Mouse (Mus musculus): ENCODE measurements at regions not wholly inside any gene's neighbourhood (a gene's known extent, or its start where the extent isn't known, plus 50 kb on each side); places are given as distances from the start of the nearest gene placed in this dataset.

DNA sequence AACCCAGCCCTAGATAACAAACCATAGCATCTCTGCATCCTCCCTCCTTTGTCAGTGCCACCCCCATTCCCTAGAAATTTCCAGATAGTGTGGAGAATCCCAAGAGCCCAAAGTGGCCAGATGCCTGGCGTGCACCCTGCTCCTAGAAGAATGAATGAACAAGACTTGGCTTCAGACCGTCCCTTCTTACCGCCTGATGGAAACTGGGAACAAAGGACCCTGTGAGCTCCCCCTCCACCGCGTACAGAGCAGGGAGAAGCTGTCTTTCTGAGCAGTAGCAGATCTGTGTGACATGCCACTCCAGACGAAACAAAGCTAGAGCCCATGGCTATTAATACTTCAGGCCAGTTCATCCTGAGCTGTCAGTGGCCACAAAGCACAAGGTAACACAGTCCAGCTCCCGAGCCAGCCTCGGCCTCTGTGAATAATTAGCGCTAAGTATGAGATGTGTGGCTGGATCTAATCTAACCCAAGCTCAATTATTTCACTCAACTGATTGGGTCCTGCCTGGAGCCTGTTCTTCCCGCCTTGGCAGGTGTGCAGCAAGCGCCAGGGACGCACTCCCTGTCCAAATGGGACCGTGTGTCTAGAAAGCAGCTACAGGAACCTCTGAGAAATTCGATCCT, 111.6 kb downstream of the Cxcl12 start:
- DNase-seq = no peak

DNA sequence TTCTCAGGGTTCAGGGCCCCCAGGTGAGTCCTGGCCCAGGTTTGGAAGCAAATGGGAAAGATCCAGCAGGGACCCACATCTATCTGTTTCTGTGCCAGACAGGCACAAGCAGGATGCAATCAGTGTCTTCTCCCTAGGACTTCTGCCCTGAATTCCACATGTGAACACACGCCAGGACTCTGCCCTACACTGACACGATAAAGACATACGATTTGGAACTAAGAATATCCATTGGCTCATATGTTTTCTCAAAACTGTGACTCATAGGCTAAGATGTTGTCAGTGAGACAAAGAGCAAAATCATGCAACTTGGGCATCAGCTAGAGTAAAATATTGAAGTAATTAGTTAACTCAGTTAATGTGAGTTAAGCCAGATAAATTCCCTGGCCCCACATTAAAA, 112.6 kb downstream of the Cxcl12 start:
- no peak for DNase-seq

DNA sequence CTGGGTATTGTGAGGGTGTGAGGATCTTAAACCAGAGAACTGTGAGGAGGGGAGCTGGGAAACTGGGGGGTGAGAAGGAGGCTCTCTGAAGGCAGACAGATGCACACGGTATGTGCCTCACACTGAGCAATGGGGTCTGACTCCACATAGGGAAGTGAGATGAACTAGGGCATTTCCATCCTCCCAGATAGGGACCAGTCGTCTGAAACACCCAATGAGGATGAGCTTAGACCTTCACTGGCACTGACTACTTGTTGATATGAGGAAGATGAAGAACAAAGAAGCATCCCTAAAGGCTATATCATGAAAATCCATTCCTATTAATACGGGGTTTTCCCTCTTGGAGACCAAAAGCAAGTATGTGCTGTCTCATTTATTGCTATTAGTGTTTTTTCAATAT, 115.3 kb downstream of the Cxcl12 start:
- DNase-seq = no peak

DNA sequence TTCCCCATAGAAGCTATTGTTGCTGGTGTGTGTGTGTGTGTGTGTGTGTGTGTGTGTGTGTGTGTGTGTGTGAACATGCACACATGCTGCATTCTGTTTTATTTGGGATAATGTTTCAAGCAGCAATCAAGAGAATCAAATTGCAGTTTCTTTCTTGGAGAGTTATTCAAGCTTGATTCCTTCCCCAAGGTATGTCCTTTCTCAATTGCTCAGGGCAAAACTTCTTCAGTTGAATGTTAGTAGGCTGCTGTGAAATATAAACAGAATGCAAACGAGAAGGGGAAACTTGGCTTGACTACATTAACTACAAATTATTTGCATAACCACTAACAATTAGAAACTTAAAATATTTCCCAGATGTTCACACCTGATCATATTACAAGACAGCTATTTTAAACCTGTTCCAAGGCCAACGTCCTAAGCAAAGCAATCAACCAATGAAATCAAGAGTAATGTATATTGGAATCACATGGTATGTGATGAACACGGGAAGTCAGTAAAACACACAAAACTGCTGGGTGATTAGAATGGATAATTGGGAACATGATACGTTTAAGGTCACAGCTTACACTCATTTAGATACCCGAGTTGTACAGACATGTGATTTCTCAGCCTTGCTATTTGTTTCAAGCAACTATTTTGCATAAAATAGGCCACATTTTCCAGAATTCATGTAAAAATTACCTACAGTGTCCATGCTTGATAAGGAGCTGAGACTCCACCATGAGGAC, 116.2 kb downstream of the Cxcl12 start:
- DNase-seq = no peak

DNA sequence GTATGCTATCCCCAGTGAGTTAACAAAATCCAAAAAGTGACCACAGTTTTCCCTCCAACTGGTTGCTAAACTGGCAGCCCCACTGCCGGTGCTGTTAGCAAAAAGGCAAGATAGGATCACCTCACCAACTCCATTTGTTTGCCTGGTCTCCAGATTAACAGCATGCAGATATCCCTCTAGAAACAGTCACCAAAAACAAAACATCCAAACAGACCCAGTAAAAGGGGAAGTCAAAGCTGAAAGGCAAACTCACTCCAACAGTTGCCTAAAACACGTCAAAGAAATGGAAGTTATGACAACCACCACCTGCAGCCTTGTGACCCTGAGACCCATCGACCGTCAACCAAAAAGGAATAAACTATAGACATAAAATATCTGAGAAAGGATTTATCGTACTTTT, 119.1 kb downstream of the Cxcl12 start:
- DNase-seq = no peak

DNA sequence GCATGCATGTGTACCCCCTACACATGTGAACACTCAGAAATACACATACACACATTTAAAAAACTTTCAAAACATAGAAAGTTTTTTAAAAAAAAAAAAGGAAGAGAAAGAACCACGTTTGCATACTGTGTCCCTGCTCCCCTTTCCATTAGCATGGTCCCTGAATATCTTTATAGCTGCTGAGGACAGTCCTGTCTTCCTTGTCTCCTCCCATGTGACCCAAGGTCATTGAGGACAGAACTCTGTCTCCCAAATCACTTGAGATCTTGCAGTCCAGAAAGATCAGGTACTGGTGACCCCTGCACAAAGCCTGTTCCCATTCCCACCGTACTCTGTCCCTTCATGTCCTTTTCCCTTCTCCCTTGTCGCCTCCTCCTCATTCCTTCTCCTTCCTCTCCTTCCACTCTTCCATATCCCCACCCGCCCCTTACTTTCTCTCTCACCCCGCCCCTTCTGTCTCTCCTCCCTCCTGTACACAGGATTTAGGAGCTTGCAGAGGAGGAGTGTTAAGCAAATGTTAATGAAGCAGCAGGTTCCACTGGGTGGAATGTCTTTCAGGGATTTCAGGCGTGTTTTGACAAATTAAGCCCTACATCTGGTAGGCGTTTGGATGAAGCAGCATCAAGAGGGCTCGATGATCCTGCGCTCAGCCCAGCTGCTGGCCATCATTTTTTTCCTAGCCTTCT, 125.6 kb downstream of the Cxcl12 start:
- DNase-seq = no peak

DNA sequence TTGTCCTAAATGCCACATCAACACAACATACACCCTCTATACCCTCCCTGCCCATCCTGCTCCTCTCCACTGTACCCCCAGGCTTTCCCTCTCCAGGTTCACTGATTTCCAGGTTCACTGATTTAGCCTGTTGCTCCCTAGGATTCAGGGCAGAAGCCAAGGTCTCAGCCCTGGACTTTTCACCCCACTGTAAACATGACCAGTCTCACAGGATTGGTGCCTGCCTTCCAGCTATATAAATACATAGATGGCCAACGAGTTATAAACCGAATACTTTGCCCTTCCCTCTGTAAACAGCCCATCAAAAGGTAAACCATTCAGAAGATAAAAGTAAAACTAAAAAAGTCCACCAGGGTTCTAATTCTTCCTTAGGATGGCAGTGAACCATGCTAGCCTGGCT, 129.6 kb downstream of the Cxcl12 start:
- no peak for DNase-seq

DNA sequence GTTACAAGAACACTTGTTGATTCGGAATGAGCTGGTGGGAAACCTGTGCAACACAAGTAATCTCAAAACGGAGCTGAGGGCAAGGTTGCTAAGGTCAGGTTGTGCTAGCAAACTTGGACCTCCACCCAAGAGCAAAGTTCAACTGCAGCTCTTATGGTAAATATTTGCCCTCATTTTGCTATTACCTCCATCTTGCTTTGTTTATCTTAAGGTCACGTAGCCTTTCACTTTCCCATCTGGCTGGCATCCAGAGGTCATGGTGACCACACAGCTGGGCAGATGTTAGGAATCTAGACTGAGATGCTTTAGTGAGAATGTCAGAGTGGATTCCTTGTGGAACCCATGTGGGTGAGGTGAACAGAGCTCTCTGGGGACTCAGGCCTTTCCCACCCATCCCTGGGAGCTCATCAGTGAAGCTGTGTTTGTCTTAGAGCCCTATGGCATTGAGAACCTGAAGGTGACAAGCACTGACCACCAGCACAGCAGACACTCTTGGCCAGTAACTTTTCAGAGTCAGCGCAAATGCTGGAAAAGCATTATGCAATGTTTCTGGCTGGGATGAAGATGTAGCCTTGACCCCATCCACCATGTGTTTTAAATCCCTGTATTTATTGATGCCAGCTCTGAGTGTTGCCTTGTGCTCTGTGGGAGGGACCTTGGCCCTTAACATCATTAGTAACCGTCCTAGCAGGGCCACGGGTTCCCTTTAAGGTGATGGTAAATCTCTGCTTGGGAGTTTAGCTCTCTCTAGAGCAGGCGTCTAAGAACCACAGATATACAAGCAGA, 131.4 kb downstream of the Cxcl12 start:
- no peak for DNase-seq

DNA sequence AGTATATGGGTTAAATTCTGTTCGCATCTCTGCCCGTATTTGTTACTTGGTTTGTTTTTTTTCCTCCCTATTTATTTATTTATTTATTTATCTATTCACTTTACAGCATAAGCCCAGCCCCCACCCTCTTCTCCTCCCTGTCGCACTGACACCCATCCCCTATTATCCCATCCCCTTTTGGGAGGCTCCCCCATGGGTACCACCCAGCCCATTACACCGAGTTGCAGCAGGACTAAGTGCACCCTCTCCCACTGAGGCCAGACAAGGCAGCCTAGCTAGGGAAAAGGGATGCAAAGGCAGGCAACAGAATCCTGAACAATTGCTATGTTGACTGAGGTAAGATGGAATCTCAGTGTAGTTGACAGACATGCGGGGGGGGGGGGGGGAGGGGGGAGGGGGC, 135.0 kb downstream of the Cxcl12 start:
- DNase-seq = no peak

DNA sequence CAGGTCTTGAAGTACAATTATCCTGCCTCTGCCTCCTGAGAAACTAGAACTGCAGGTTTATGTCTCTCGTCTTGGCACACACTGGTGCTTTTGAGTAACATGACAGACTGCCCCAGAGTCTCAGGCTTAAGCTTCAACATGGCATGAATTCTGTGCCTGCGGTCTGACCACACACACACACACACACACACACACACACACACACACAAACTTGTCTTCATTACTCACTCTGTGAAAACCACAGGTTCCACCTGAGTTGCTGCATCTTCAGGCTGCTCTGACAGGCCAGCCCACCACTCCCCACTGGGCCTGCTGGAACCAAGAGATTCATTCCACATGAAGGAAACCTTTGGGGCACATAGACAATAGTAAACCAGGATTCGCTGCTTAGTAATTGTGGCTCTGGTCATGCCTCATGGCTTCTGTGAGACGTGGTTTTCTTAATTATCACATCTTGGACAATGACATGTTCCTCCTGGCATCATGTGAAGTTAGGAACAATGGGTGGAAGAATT, 137.5 kb downstream of the Cxcl12 start:
- peak in 1 of 2 experiments; percentile 14 for DNase-seq

DNA sequence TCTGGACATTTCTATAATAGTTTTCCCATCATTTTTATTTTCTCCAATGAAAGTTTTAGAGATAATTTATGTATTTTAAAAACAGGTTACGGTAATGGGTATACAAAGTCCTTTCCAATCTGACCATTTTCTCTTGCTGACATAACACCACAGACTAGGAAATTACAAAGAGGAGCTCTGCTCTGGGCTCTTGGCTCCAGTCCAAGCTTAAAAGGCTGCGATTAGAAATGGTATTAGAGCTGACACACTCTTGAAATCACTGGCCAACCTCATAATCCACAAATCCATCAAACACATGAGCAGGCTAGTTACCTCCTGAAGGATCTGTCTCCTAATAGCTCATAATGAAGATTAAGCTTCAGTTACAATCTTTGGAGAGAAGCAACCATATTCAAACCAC, 140.3 kb downstream of the Cxcl12 start:
- DNase-seq = no peak

DNA sequence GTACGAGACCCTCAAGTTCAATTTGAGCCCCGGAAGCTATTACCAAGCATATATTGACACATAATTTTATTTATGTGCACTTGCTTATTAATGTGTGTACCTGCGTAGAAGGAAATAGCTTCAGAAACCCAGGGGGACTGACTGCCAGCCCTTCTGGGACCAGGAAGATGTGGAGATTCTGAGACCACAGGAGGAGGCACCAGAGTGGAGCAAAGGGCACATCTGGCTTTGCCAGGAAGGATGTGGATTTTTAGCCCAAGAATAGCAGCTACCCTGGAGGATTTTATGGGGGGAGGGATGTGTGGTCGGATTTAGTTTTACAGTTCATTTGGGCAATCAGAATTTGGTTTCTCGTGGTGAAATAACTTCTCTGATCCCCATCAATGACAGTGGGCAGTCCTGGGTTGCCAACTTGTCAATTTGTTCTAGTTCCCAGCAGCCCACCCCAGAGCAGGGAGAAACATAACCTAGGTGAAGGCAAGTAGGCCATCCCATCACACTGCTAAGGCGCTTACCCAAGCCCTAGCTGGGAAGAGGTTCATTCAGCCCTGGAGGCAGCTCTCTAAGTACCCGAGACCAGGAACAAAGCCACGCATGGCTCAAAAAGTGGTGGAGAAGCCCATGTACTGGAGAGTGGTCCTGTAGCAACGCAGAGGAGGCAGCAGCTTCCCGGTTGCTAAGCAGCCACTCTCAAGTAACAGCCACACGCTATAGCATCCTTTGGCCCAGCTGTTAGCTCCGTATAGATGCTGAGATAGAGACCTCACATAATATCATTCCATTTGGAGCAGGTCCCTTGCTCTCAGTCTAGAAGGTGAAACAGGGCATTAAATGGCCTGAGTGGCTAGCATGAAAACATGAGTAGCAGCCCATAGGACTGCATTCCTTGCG, 144.8 kb downstream of the Cxcl12 start:
- DNase-seq = no peak

DNA sequence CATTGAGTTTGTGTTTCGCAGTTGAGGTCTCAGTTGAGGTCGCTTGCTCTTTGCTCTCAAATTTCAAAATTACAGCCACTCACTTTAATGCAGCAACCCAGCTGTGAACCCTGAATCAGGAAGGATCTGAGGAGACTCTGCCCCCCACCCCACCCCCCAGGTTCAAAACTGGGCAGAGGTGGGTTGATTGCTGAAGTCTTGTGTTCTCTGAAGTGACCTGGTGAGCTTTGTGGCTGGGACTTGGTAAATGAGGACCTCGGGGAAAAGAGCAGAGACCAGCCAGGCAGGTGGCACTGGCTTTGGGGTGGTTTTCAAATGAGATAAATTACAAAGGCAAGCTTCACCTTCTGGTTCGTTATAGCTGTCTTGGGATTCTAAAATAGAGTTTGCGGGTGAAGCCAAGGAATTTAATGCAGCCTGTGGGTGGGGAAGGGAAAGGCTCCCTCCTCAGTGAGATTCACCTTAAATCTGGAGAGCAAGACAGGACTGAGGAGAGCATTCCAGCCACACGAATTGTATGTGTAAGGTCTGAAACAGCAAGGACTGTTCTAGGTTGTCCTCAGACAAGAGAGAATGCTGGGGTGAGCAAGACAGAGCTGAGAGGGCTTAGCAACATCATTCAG, 145.7 kb downstream of the Cxcl12 start:
- DNase-seq = no peak

DNA sequence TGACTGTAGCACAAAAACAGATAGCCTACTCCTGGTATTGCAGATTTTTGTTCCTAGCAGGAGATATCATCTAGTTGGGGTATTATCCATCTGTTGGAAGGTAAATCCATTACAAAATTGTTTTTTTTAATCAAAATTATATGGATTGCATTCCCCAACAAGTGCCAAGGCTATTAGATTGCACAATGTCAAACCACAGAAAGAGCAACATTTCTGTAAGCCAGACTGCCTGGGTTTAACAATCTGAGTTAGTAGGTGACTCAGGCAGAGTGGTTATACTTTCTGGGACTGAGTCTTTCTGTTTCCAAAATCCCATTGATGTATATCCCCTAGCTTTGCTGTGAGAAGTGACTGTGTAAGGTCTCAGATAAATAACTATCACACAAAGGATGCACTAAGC, 155.0 kb downstream of the Cxcl12 start:
- no peak for DNase-seq

DNA sequence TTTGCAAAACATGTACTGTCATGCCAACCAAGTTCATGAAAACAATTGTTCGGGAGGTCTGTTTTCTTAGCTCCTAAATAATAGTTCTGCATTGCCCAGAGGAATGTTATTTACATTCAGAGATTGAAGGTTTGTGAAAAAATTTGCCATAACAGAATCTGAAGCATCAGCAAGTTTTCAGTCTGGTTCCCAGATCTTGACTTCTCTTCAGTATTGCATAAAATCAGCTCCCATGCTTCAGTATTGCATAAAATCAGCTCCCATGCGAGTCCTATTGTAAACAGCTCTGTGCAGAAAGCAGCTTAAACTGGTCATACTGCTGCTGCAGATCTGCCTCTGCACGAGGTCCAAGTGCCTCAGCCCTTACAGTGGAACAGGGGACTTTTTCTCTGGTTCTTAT, 155.5 kb downstream of the Cxcl12 start:
- no peak for DNase-seq

DNA sequence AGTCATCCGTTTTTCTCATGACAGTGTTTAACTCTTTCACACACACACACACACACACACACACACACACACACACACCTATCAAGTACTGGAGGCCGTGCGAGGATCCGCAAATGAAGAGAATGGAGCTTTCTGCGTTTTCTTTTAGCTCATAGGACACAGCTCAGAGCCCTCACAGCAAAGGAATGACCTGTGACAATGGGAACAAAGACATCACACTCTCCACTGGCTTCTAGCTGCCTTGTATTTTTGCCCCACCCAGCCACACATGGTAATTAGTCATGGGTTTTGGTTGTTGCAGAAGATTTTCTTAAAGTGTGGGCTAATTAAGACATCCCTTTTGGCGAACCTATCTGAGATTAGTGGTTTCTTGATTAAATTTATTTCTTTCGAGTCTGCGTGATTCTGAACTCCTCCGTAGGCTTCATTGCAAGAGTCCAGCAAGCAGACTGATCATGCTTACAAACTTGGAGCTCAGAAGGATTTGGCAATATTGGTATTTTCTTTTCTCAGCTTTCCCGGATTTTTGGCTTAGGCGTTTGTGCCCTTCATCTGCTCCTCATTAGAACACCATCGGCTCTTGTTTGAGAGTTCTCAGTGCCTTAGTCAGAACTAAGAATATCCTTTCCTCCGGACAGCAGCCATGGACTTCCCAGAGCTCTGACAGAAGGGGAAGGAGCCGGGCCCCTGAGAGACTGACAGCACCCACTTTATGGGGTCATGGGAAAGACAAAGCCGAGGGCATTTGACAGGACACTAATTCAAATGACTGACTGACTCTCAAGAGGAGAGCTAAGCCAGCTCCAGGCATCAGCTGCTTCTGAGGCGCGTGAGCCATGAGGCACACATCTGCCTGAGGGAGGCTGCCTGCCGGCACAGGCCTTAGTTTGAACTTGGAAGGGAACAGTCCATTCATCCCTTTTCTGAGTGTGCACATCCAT, 158.8 kb downstream of the Cxcl12 start:
- no peak for DNase-seq

DNA sequence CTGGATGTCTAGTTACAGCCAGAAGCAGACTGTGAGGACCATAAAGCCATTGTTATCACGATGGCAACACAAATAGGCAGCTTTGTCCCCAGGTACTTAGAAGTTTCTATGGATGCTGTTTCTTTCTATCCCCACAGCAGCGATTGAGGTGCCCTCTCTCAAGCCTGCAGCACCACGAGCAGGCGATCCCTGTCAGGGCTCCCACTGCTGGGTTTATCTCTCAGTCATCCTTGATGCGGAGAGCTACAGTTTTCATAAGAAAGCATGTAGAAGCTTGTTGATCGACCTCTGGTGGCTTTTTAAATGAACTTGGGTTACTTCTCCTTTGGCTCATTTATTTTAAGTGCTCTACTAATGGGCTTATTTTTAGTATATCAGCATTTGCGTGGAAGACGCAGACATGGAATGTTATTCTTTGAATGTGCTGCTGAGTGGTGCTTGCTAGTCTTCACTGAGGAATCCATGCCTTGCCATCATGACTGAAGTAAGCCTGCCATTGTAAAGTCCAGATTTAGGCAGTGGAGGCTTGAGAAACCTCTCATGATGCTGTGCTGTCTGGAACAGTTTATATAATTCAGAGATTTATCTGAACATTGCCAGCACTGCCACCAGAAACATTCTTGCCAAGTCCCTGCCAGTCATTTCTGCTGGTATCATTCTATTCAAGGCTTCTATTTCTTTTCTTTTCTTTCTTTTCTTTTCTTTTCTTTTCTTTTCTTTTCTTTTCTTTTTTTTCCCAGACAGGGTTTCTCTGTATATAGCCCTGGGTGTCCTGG, 161.0 kb downstream of the Cxcl12 start:
- DNase-seq = no peak

DNA sequence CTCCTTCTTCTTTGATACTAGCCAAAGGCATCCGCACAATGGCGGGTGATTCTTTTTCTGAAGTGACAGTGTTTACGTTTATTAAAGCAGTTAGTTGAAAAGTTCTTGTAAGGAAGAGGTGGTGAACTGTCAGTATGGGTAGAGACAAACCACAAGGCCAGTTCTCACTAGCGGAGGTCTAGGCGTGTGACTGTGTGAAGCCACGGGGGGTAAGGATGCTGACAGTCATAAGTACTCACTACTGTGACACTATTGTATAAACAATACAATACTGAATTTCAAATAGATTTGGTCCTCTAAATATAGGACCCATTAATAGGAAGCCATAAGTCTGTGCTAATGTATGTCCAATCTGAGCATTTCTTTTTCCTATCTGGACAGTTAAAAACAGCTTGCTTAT, 161.9 kb downstream of the Cxcl12 start:
- DNase-seq = no peak

DNA sequence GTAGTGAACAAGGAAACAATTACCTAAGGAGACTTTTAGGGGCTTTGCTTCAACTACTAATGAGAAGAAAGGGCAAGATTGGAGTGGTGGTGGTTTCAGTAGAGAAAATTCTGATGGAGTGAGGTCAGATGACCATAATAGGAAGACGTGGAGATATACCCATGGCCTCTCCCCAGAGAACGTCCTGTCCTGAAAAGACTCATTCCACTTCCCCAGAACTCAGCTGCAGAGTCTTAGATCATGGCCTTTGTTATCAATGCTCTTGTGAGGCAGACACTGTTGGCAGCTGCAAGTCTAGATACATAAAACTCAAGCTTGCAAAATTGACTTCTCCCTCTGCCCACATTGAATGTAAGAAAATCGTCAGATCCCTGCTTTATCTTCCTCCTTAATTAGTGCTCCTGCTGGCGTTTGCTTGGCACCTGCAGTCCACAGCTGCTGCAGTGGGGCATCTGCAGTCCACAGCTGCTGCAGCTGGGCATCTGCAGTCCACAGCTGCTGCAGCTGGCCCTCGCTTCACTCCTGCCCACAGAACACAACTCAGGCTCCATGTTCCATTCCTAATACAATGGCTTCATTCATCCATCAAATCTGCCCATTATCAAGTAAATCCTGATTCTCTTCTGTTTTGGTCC, 162.5 kb downstream of the Cxcl12 start:
- no peak for DNase-seq

Data from B cell, adult 2 months (primary cell).